Mouse (Mus musculus) adrenal gland, postnatal 4 days (tissue): Measurements from ENCODE around the gene Cdx2. TPM values are rescaled to one million over a fixed set of nuclear protein-coding genes. Genes with fewer than 3 reads are reported as not detected.

Experiments used
- DNase-seq, 2 experiments: peaks; one replicate each; pipeline ENCODE4 v3.0.0; 2021 to 2022; ENCODE audit warnings: low spot score in 2 of 2, mixed read lengths in 2 of 2
- total RNA-seq, 2 experiments: library from RNA; stranded (reverse); gene quantifications; 2 replicates each; pipeline ENCODE4 v1.2.3; 2021

Gene Cdx2
- total RNA-seq, 2 experiments from 2014 or later: not detected

GRCm38 (mm10) chr5:147293127-147293910 is 13.8 kb downstream of the Cdx2 start:
- peak in 1 of 2 experiments; percentile 33 for DNase-seq

GRCm38 (mm10) chr5:147292506-147293120 is 14.5 kb downstream of the Cdx2 start:
- no peak for DNase-seq

GRCm38 (mm10) chr5:147291764-147292505 is 15.1 kb downstream of the Cdx2 start:
- DNase-seq: no peak

- DNase-seq: no peak
Measured at GRCm38 (mm10) chr5:147284365-147284764, 22.7 kb downstream of the Cdx2 start.

GRCm38 (mm10) chr5:147277547-147277925 is 29.5 kb downstream of the Cdx2 start:
- no peak for DNase-seq

GRCm38 (mm10) chr5:147276701-147277546 is 30.1 kb downstream of the Cdx2 start:
- no peak for DNase-seq

GRCm38 (mm10) chr5:147275761-147276160 is 31.3 kb downstream of the Cdx2 start:
- DNase-seq: no peak

- DNase-seq: no peak
Measured at GRCm38 (mm10) chr5:147274174-147275141, 32.6 kb downstream of the Cdx2 start.

GRCm38 (mm10) chr5:147272808-147273345 is 34.2 kb downstream of the Cdx2 start:
- DNase-seq: no peak

- DNase-seq: no peak
Measured at GRCm38 (mm10) chr5:147272046-147272807, 34.8 kb downstream of the Cdx2 start.

GRCm38 (mm10) chr5:147270673-147271655 is 36.1 kb downstream of the Cdx2 start:
- DNase-seq: no peak

- no peak for DNase-seq
Measured at GRCm38 (mm10) chr5:147269926-147270672, 37.0 kb downstream of the Cdx2 start, which contains the start of gene Pdx1. Pdx1 (plus strand) TSS chr5:147269959.

- DNase-seq: no peak
Measured at GRCm38 (mm10) chr5:147269371-147269770, 37.7 kb downstream of the Cdx2 start.

- DNase-seq: no peak
Measured at GRCm38 (mm10) chr5:147268728-147269127, 38.3 kb downstream of the Cdx2 start.

GRCm38 (mm10) chr5:147267434-147267833 is 39.6 kb downstream of the Cdx2 start:
- DNase-seq: no peak

- no peak for DNase-seq
Measured at GRCm38 (mm10) chr5:147263945-147264344, 43.1 kb downstream of the Cdx2 start.
